Mouse (Mus musculus): ENCODE results near the gene Utf1.

DNA sequence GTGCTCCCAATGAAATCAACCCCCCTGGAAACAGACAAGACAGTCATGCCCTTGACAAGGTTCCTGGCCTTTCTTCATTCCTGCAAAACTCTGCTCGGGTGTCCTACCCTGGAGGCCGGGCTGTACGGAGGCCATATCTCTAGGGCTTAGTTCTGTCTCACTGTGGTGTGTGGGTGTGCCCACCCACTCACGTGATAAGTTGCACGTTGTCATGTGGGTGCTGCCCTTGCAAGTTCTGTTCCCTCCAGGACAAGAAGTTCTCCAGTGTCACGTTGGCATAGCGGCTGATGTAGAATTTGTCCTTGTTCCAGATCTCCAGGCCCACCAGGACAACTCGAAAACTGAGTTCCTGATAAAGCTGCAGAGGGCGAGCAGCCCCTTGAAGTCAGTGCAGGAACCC is 44.7 kb downstream of the Utf1 start:
- no peak for TF ChIP-seq CTCF (conservative IDR thresholded peaks at IDR 0.05 in 1 of 2, IDR thresholded peaks at IDR 0.05 in 1 of 2; ENCODE audit: low read depth in 2 of 2, low read length in 2 of 2)
- TF ChIP-seq ETS1 (conservative IDR thresholded peaks at IDR 0.05; ENCODE audit: low read depth, low read length): no peak
- no peak for TF ChIP-seq JUN (IDR thresholded peaks at IDR 0.05; ENCODE audit: insufficient read depth, low read depth, low read length)
- TF ChIP-seq TCF12 (IDR thresholded peaks at IDR 0.05; ENCODE audit: low read depth, low read length): no peak
- no peak for TF ChIP-seq POLR2A (IDR thresholded peaks at IDR 0.05; ENCODE audit: low read depth, low read length)
- TF ChIP-seq JUND (conservative IDR thresholded peaks at IDR 0.05; ENCODE audit: low read depth, low read length): no peak
- TF ChIP-seq MAX (IDR thresholded peaks at IDR 0.05; ENCODE audit: low read length): no peak
- no peak for TF ChIP-seq ZC3H11A (IDR thresholded peaks at IDR 0.05; ENCODE audit: low read depth, low read length)
